Mouse (Mus musculus) hematopoietic stem cell, adult 5-6 weeks (primary cell): ENCODE data around the gene Mfsd9. TPM values are rescaled to one million over a fixed set of nuclear protein-coding genes. Genes with fewer than 3 reads are reported as not detected.
A peak's percentile ranks its signal among the peaks of the same experiment; 100 is the strongest.

Experiments used
- ATAC-seq, 2 experiments: fragments of 125-278 bp in 1 of 2; replicated peaks in 1 of 2; 2 replicates each; pipeline ENCODE4 v1.8.0; 2016 to 2017; ENCODE audit warnings: inconsistent platforms in 2 of 2, mild to moderate bottlenecking in 2 of 2, moderate number of reproducible peaks in 2 of 2, low read depth in 1 of 2, moderate TSS enrichment in 1 of 2; ENCODE audit not compliant: low FRiP score in 2 of 2, poor library complexity in 2 of 2, severe bottlenecking in 2 of 2, insufficient read depth in 1 of 2, low TSS enrichment in 1 of 2
- total RNA-seq: library from RNA; stranded (forward); fragments of 172-1452, 232-1000 nt; gene quantifications from 2 replicates; pipeline ENCODE4 v1.2.3, GENCODE M21; 2017

Gene Mfsd9
- total RNA-seq, 1 experiment from 2014 or later: 1.7 TPM

DNA sequence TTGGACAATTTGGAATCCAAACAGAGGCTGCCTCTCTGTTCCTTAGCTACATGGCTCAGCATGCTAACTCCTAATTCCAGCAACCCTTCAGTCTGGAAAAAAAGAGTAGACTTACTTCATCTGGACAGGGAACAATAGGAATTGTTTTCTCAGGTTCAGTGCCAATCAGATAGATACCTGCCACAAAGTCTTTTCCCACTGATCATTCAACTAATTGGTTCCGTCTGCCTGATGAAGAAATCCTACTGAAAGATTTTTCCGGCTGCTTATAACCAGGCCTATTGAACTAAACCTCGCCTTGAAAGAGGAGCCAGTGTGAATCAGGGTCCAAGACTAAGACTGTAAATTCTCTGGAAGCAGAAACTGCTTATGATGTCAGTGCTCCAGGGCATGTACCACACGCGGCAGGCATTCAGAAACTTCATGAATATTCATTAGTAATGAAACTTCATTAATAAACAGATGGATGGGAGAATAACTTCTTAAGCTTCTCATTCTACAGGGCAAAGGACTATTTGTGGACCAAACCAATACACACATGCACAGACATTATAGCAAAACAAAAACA, 737 bp downstream of the Mfsd9 start:
- ATAC-seq: 0 out of 4 replicates have a peak, but pooled peaks of 1 of the 2 experiments have one; percentile 9

- ATAC-seq: no peak
These were observed 1.5 kb downstream of the Mfsd9 start for GRCm38 (mm10) chr1:40788956-40789355.

- no peak for ATAC-seq
These were observed 4.5 kb downstream of the Mfsd9 start for GRCm38 (mm10) chr1:40785876-40786445.

DNA sequence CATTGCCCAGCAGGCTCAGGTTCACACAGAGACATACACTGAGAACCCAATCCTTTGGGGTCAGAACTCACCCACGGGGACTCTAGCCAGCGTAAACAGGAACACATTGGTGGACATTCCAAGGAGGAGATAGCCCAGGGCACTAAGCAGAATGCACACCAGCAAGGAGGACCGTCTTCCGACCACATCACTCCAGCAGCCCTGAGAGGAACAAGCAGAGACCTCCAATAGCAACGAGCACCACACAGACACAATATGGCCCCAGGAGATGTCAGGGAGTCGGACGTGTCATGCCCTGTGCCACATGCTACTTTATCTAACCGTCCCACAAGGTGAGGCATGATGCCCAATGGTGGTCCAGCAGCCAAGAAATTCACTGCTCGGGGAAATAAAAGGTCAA, 6.2 kb downstream of the Mfsd9 start:
- no peak for ATAC-seq

DNA sequence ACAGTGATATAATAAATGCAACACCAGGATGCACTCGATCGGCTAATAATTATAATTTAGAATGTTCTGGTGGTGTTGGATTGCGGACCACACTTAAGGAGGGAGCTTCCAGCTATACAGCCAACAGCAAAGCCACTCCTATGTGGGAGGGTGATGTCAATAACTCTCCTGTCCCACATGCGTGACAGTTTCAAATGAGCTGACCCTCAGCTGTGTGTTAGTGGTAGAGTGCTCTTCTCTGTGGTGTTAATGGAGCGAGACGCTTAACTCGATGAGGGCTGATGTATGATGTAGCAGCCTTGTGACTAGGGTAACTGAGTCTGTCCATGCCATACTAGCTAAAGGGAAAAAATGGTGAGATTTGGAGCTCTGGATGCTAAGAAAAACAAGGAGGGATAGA, 7.0 kb downstream of the Mfsd9 start:
- ATAC-seq: no peak

- ATAC-seq: no peak
These were observed 13.7 kb downstream of the Mfsd9 start for GRCm38 (mm10) chr1:40776763-40777162.

DNA sequence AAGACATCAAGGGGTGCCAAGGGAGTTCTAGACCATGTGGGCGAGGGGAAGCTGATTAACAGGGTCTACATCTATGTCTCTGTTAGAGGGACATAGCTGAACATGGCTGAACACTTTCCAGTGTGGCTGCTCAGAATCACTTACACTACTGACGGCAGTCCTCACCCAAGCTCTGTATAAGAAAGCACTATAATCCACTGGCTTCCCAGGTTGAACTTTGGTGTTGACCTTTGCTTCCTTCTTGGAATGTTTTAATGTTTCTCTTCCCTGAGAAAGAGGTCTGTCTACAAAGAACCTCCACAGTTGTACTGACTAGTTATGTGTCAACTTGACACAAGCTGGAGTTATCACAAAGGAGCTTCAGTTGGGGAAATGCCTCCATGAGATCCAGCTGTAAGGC, 14.4 kb downstream of the Mfsd9 start:
- ATAC-seq: no peak

DNA sequence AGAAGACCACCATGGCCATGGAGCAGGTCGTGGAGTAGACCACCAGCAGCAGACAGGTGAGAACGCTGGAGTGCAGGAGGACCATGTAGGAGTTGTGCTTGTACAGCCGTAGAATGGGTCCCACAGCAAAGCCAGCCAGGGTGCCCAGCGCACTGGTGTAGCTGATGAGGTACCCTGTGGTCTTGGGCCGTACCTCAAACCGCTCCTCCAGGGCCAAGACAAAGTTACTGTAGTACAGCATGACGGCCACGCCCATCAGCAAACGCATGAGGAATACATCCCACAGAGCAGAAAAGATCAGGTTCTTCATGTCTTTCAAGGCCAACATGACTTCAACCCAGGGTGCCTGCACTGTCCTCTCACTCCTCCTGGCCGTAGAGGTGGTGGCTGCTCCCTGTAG, 16.4 kb downstream of the Mfsd9 start:
- no peak for ATAC-seq

DNA sequence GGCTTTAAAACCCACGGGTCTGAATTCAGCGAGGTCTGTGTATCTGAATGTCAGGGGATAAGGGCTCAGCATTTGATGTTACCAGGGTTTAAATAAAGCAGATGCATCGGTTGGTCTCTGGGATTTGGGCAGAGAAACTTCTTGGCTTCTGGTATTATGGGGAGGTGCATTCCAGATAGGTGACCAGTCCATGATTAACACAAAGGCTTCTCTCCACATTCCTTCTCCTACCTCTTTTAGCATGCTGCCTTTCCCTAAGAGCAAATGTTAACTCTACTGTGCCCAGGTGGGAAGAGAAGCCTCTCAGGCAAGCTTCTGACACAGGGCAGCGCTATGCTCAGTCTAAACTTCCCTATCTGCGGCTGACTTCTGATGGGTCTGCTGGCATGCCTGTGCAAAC, 17.3 kb downstream of the Mfsd9 start:
- no peak for ATAC-seq

GRCm38 (mm10) chr1:40771196-40771970, 19.1 kb downstream of the Mfsd9 start:
- no peak for ATAC-seq

DNA sequence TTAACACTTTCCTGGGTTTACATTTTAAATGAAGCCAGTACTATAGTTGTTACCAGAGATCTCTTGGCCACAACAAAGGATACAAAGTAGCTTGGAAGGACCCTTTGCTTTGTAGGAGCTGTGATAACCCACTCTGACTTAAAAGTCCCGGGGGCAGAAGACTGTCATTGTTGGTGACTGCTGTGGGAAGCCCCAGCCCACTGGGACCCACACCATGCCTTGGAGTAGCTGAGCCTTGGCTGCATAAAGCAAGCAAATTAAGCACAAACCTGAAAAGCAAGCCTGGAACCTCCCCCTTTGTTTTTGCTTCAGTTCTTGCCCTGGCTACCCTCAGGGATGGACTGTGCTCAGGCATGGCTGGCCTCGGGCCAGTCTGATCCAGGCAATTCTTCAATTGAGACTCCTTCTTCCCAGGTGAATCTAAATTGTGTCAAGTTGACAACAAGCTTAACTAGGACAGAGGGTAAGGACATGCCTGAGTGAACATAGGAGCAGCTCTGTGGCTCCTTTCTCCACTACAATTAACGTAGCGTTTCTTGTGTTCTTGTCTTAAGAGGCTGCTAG, 21.1 kb downstream of the Mfsd9 start:
- no peak for ATAC-seq

- ATAC-seq: peak; percentile 73 to 87
These were observed 21.9 kb downstream of the Mfsd9 start for GRCm38 (mm10) chr1:40768606-40769005.

- no peak for ATAC-seq
These were observed 22.9 kb downstream of the Mfsd9 start for GRCm38 (mm10) chr1:40767588-40767987.

GRCm38 (mm10) chr1:40765521-40765920, 25.0 kb downstream of the Mfsd9 start:
- no peak for ATAC-seq

DNA sequence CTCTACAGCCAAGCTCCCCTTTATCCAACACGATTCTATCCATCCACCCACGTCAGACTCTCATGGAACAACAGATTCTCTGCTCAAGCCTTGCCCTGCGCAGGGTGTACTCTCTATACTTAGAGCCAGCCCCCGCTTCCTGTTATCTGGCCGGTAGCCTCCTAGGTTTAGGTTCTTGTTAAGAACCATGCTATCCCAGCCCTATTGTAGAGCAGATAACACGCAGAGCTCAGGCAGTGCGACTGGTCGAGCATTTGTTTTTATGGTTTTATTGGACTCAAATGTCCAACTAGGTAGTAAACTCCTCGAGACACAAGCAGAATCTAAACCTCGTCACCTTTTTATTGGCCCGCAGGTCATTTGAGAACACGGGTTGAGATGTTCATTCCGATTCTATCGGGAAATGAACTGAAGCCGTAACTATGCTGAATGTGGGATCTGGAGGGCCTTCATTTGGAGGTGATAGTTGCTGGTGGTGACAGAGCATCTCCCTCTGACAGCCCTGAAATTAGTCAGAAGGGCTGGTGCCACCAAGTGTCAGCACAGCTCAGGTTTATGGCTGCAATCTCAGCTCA, 25.7 kb downstream of the Mfsd9 start:
- no peak for ATAC-seq

- ATAC-seq: no peak
These were observed 26.4 kb downstream of the Mfsd9 start for GRCm38 (mm10) chr1:40764042-40764441.

- ATAC-seq: no peak
These were observed 30.6 kb downstream of the Mfsd9 start for GRCm38 (mm10) chr1:40759751-40760445.

GRCm38 (mm10) chr1:40746089-40746488, 44.4 kb downstream of the Mfsd9 start:
- ATAC-seq: no peak
